Mouse (Mus musculus) thymus, adult 2 months (tissue): ENCODE measurements around the gene Hrct1. TPM values are rescaled to one million over a fixed set of nuclear protein-coding genes. Genes with fewer than 3 reads are reported as not detected.

Experiments used
- DNase-seq: peaks from one replicate; pipeline ENCODE4 v3.0.0; 2021
- H3K27ac ChIP-seq: fragments of 200-500 bp; 2 replicates; pipeline ENCODE4 v1.5.1; 2012; ENCODE audit warnings: low read length, control low read depth; ENCODE audit not compliant: control insufficient read depth, insufficient read depth
- H3K27me3 ChIP-seq: fragments of 200-500 bp; 2 replicates; pipeline ENCODE4 v1.6.1; 2012; ENCODE audit warnings: mild to moderate bottlenecking, low read length, moderate library complexity, mixed read lengths; ENCODE audit not compliant: control insufficient read depth, insufficient read depth
- H3K36me3 ChIP-seq: fragments of 200-500 bp; 2 replicates; pipeline ENCODE4 v1.6.1; 2012; ENCODE audit warnings: mild to moderate bottlenecking, low read length, moderate library complexity; ENCODE audit not compliant: control insufficient read depth, insufficient read depth
- H3K4me1 ChIP-seq: fragments of 200-500 bp; replicated peaks from 2 replicates; pipeline ENCODE4 v1.6.1; 2012; ENCODE audit warnings: low read length; ENCODE audit not compliant: control insufficient read depth, insufficient read depth
- H3K4me3 ChIP-seq: fragments of 200-500 bp; 2 replicates; pipeline ENCODE4 v1.5.1; 2012; ENCODE audit warnings: mild to moderate bottlenecking, low read length, control low read depth, moderate library complexity; ENCODE audit not compliant: control insufficient read depth, insufficient read depth
- CTCF ChIP-seq: fragments of 200-500 bp; IDR thresholded peaks from 2 replicates; pipeline ENCODE4 v1.5.1; 2012; ENCODE audit warnings: mild to moderate bottlenecking, control low read depth, low read length, moderate library complexity, borderline replicate concordance; ENCODE audit not compliant: control insufficient read depth, poor library complexity, insufficient read depth; ENCODE audit errors: extremely low read depth
- POLR2A ChIP-seq: fragments of 200-500 bp; IDR thresholded peaks from 2 replicates; pipeline ENCODE4 v1.6.1; 2012; ENCODE audit warnings: mild to moderate bottlenecking, low read length, control low read depth, moderate library complexity; ENCODE audit not compliant: control insufficient read depth, poor library complexity, insufficient read depth; ENCODE audit errors: extremely low read depth
- WGBS: fragments of 180-500 bp; shearing (Covaris S2); methylation state at CpG from one replicate; pipeline ENCODE4 v1.1.7; 2018; 5-methylcytosine and 5-hydroxymethylcytosine counted together
- polyA plus RNA-seq: library from polyadenylated mRNA; depleted of rRNA; stranded (reverse); fragments of >200 nt; gene quantifications from 2 replicates; pipeline ENCODE4 v1.2.3, GENCODE M21; 2012; rRNA removed

Gene Hrct1
- polyA plus RNA-seq, 1 experiment: 1.8 TPM

DNA sequence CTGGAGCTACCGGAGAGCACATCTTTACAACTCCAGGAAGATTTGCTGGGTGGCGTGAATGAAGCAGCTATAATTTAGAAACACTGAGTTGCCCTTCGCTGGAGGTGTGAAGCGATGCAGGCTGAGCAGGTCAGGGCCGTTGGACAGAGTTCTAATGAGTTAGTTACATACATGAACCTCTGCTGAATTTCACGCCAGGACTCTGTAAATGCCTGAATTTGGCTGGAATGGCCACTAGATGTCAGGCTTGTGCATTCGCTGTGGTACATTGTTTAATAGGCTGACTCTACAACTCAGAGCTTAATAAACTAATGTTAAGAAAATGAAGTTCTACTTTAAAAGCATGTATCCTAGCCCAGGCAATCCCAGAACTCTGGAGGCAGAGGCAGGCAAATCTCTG is 36.4 kb downstream of the Hrct1 start:
- TF ChIP-seq POLR2A (no peak), CTCF (no peak)
- H3K4me1 ChIP-seq: no peaks in the 10 kb centered on the region
- DNase-seq: peak; percentile 28
- no peak overlapping the region for H3K4me3 ChIP-seq
- WGBS: 22% methylated on average over 7 of the region's 7 CpGs
- no peaks in the 10 kb centered on the region for H3K27me3 ChIP-seq
- H3K36me3 ChIP-seq: no peaks in the 10 kb centered on the region
- H3K27ac ChIP-seq: no peak overlapping the region

DNA sequence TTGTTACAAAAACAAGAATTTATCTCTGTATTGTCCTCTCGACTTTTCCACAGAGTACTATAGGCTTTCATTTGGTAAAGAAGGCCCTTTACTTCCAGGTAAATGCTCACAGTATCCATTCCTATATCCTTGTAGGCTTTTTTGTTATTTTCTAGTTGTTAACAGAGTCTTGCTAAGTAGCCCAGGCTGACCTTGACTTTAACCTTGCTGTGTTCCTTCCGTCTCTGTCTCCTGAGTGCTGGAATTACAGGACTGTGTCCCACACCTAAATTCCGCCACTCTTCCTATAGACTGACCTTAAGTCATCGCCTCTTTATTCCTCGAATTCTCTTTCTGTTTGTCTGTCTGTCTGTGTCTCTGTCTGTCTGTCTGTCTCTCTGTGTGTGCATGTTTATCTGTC is 41.4 kb downstream of the Hrct1 start:
- Histone ChIP-seq H3K4me3 (no peak overlapping the region), H3K27me3 (no peaks in the 10 kb centered on the region), H3K4me1 (no peaks in the 10 kb centered on the region), H3K36me3 (no peaks in the 10 kb centered on the region), H3K27ac (no peak overlapping the region)
- 81% methylated on average over 5 of the region's 5 CpGs for WGBS
- DNase-seq: no peak
- TF ChIP-seq POLR2A (no peak), CTCF (no peak)

DNA sequence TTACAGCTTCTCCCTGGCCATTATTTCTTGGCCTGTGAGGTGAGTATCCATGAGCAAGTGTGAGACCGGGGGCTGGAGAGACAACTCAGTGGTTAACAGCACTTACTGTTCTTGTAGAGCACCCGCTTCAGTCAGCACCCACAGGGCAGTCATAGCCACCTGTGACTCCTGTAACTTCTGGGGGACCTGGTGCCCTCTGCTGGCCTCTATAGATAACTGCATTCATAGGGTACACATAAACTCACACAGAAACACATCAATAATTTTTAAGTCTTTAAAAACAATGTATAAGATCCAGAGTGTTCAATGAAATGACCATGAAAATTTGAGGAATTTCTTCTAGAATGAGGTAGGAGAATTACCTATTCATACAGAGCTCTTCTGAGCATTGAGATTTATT is 42.4 kb downstream of the Hrct1 start:
- no peak overlapping the region for H3K27ac ChIP-seq
- DNase-seq: no peak
- H3K4me3 ChIP-seq: no peak overlapping the region
- H3K4me1 ChIP-seq: no peaks in the 10 kb centered on the region
- TF ChIP-seq POLR2A (no peak), CTCF (no peak)
- no peaks in the 10 kb centered on the region for H3K36me3 ChIP-seq
- WGBS: 96% methylated on average over 2 of the region's 2 CpGs
- no peaks in the 10 kb centered on the region for H3K27me3 ChIP-seq

DNA sequence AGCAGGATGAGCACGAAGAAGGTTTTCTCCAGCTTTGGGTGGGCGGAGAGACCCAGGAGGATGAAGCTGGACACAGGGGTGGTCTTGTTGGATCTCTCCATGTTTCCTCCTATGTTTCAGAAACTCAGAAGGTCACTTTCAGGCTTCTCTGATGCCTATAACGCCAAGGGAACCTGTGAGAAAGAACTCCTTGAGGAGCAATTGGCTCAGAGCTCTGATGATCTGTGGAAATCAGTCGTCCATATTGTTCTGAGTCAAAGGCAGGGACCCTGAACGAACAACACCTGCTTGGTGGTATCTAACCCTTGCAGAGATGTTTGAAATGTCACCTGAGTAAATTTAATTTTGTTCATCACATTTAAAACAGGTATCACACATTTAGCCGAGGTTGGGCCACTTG is 43.9 kb downstream of the Hrct1 start, which contains the start of gene Olfr159:
Gene Olfr159, minus strand, starts transcription at position 101 of the 400 bp plus-strand sequence.
- H3K4me3 ChIP-seq: no peak within 1 kb of the TSS

DNA sequence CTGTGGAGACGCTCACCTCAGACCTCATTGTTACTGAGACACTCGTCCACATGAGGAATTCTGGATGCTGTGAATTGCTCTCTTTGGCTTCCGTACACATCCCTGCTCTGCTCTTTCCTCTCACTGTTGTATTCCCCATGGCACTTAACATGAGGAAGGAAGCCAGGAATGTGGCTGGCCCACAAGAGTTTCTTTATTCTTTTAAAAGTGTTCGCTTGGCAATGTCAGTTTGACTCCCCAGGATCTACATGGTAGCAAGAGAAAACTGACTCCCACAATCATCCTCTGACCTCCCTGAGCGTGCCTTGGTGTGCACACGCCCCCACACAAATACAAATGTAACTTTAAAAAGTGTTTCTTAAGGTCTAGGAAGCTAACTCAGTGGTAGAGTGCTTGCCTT is 44.6 kb downstream of the Hrct1 start:
- H3K4me3 ChIP-seq: no peak overlapping the region
- H3K36me3 ChIP-seq: no peaks in the 10 kb centered on the region
- H3K4me1 ChIP-seq: no peaks in the 10 kb centered on the region
- DNase-seq: no peak
- no peaks in the 10 kb centered on the region for H3K27me3 ChIP-seq
- no peak for TF ChIP-seq POLR2A
- no peak for TF ChIP-seq CTCF
- 60% methylated on average over 6 of the region's 6 CpGs for whole genome bisulfite sequencing
- no peak overlapping the region for H3K27ac ChIP-seq

More for the DNA sequence above, 43.9 kb downstream of the Hrct1 start, which contains the start of gene Olfr159:
- no peak for DNase-seq
- no peak within 1 kb of the TSS for H3K27ac ChIP-seq
- H3K27me3 ChIP-seq: no peaks in the 10 kb centered on the region
- TF ChIP-seq POLR2A: no peak
- no peak for TF ChIP-seq CTCF
- H3K4me1 ChIP-seq: no peaks in the 10 kb centered on the region
- H3K36me3 ChIP-seq: no peaks in the 10 kb centered on the region
- 88% methylated on average over 6 of the region's 6 CpGs for WGBS

DNA sequence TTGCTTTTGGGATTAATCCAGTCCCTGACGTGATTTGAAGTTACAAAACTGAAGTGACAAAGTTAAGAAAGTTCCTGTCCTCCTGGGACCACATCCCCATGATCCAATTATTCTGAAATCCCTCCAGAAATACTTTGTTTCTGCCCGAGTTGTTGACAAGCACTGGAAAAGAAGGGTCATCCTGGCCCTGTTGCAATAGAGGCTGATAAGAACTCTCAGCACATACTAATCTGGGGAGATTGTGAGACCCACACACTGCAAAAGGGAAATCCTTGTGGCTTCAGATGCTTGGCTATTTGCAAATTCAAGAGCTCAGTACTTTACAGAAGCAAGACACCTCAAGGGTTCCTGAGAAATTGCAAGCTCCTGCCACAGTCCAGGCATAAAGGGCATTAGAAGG is 45.3 kb downstream of the Hrct1 start:
- no peak overlapping the region for H3K4me3 ChIP-seq
- 54% methylated on average over 2 of the region's 2 CpGs for WGBS
- no peak overlapping the region for H3K27ac ChIP-seq
- TF ChIP-seq CTCF: no peak
- no peak for DNase-seq
- no peaks in the 10 kb centered on the region for H3K4me1 ChIP-seq
- H3K27me3 ChIP-seq: no peaks in the 10 kb centered on the region
- no peaks in the 10 kb centered on the region for H3K36me3 ChIP-seq

Other genes starting within 250 kb of the Hrct1 start
- gene Sit1, start 243.5 kb upstream of the Hrct1 start, polyA plus RNA-seq: 187 and 239 TPM in 2 replicates
- gene Ccdc107, start 234.3 kb upstream of the Hrct1 start, polyA plus RNA-seq: 330 and 367 TPM in 2 replicates
- 105 and 108 TPM in 2 replicates for gene Arhgef39, start 227.5 kb upstream of the Hrct1 start, polyA plus RNA-seq
- 2.5 and 2.9 TPM in 2 replicates for gene Car9, start 220.2 kb upstream of the Hrct1 start, polyA plus RNA-seq
- gene Tpm2, start 203.4 kb upstream of the Hrct1 start, polyA plus RNA-seq: 10.7 and 12.1 TPM in 2 replicates
- gene Creb3, start 164.9 kb upstream of the Hrct1 start, polyA plus RNA-seq: 64.6 and 80.2 TPM in 2 replicates
- gene Tln1, start 164.5 kb upstream of the Hrct1 start, polyA plus RNA-seq: 225 and 254 TPM in 2 replicates
- gene Rgp1, start 148.5 kb upstream of the Hrct1 start, polyA plus RNA-seq: 99.6 and 114 TPM in 2 replicates
- gene Gba2, start 148.3 kb upstream of the Hrct1 start, polyA plus RNA-seq: 85.4 and 87.0 TPM in 2 replicates
- not detected in 2 replicates for gene Msmp, start 142.7 kb upstream of the Hrct1 start, polyA plus RNA-seq
- gene Npr2, start 95.3 kb upstream of the Hrct1 start, polyA plus RNA-seq: 5.2 and 6.3 TPM in 2 replicates
- 1.00 and 1.0 TPM in 2 replicates for gene Spag8, start 73.6 kb upstream of the Hrct1 start, polyA plus RNA-seq
- 28.8 and 41.5 TPM in 2 replicates for gene Hint2, start 70.7 kb upstream of the Hrct1 start, polyA plus RNA-seq
- gene Tmem8b, start 58.2 kb upstream of the Hrct1 start, polyA plus RNA-seq: 9.0 and 10.0 TPM in 2 replicates
- 0.03 TPM in 1 of 2 replicates, not detected in the other for gene Fam221b, start 58.0 kb upstream of the Hrct1 start, polyA plus RNA-seq
- gene Olfr70, start 26.4 kb upstream of the Hrct1 start, polyA plus RNA-seq: not detected in 2 replicates
- gene Olfr71, start 16.9 kb upstream of the Hrct1 start, polyA plus RNA-seq: not detected in 2 replicates
- gene Spaar, start 2.8 kb downstream of the Hrct1 start, polyA plus RNA-seq: 0.64 and 0.96 TPM in 2 replicates
- not detected in 2 replicates for gene Olfr159, start 43.8 kb downstream of the Hrct1 start, polyA plus RNA-seq
- gene Olfr156, start 96.7 kb downstream of the Hrct1 start, polyA plus RNA-seq: not detected in 2 replicates
- gene Olfr157, start 113.0 kb downstream of the Hrct1 start, polyA plus RNA-seq: 0.01 and 0.11 TPM in 2 replicates
- gene Olfr155, start 124.4 kb downstream of the Hrct1 start, polyA plus RNA-seq: not detected in 2 replicates
- gene Reck, start 148.3 kb downstream of the Hrct1 start, polyA plus RNA-seq: 2.8 and 3.3 TPM in 2 replicates
- gene Glipr2, start 230.2 kb downstream of the Hrct1 start, polyA plus RNA-seq: 20.6 and 23.4 TPM in 2 replicates